Mouse (Mus musculus) frontal cortex, postnatal 10 days (tissue): ENCODE measurements around the gene Pdzd2.
A peak's percentile ranks its signal among the peaks of the same experiment; 100 is the strongest.

ENCODE experiments used
- DNase-seq, 2 experiments: peaks; one replicate each; pipeline ENCODE4 v3.0.0; 2022; ENCODE audit warnings: low spot score in 2 of 2, mixed read lengths in 1 of 2

Pdzd2 gene

GRCm38 (mm10) chr15:12739277-12740247 lies at the start of gene Pdzd2:
Pdzd2 (minus strand) TSS chr15:12739924.
- peak; percentile 97 to 98 for DNase-seq

GRCm38 (mm10) chr15:12789406-12789867 lies 49.7 kb upstream of the Pdzd2 start:
- no peak for DNase-seq

DNA sequence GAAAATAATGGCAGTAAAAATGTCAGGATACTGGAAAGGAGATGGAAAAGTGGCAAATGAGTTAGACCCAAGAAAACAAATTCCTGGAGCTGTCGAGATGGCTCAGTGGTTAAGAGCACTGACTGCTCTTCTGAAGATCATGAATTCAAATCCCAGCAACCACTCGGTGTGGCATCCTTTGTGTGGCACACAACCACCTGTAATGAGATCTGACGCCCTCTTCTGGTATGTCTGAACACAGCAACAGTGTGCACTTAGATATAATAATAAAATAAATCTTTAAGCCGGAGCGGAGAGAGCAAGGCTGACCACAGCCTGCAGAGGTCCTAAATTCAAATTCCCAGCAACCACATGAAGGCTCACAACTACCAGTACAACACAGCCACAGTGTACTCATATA lies 48.8 kb upstream of the Pdzd2 start:
- no peak for DNase-seq

DNA sequence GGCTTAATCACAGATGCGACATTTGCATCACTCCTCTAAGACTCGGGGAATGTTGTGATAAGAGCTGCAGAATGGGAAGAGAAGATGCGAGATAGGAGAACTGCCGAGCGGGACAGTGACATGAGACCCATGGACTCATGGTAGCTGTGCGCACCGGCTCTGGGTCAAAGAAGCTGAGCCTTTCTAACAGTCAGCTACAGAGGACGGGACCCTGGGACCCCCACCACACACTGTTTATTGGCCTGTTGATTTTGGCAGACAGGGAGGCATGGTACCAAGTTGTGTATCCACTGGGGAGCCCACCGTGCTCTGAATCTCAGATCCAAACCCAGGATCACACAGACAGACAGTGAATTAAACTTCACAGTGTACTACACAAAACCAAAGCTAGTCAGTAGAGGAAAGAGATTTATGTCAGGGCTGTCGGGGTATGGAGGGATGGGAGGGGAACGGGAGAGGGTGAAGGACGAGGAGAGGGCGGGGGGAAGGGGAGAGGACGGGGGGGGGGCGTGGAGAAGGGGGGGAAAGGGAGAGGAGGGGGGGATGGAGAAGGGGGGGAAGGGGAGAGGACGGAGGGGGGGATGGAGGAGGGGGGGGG lies 42.1 kb upstream of the Pdzd2 start:
- DNase-seq, result no peak

GRCm38 (mm10) chr15:12781296-12781695 lies 41.6 kb upstream of the Pdzd2 start:
- DNase-seq, result no peak

DNA sequence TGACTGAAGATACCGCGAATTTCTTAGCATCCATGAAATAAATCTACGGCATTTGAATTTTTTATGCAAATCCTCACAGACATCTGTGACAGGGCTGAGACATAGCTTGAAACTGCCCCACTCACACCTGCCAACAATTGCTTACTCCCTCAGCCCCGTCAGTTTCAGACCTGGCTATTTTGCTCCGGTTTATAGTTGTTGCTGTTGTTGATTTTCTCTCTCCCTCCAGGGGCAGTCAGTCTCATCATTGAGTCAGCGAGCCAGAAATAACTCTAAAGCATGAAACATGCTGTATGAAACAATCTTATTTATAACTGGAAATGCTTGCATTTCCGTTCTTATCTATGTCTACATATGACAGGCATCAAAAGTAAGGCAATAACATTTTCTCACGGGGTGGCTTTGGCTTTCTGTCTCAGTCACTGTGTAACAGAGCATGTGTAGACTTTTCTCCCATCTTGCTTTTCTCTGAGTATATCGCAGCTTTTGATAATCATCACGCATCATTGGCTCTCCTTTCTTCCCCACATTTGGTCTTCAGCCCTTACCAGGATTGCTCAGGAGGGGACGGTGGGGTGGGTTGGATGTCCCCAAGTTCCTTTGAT lies 34.5 kb upstream of the Pdzd2 start:
- DNase-seq, result no peak

DNA sequence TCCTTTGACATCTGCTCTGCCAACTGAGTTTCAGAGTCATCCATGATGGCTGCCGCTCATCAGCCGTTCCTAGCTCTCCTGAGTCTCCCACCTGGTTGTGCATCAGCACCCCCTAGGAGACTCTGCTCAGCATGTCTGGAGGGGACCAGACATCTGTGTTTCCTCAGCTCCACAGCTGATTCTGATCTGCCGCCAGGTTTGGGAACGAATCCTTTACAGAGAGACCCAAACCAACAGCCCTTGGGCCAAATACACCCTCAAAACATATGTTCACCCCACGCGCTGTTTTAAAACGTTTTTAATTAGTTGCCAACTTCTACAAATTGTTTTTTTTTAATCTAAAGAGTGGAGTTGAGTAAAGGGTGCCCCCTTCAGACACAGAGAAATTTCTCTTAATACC lies 31.2 kb upstream of the Pdzd2 start:
- peak; percentile 22 to 39 for DNase-seq

- DNase-seq, result no peak
These were observed 27.1 kb upstream of the Pdzd2 start for GRCm38 (mm10) chr15:12766848-12767247.

DNA sequence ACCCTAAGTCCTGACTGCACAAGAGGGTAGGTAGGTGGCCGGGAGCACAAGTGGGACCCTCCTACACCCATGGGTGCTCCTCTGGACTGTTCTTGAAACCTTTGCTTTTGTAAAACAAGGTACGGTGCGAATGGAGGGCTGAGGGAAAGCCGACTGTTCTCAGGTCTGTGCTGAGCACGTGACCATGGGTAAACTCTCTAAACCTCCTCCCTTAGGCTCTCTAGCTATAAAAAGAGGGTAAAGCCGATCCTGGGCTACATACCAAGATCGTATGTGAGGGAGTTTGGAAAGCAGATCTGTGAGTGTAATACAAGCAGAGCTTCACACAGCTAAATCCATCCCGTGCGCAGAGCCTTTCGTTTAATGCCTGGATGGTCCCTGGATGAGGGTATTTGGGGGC lies 23.4 kb upstream of the Pdzd2 start:
- no peak for DNase-seq

GRCm38 (mm10) chr15:12762258-12762913 lies 22.7 kb upstream of the Pdzd2 start:
- DNase-seq, result no peak

GRCm38 (mm10) chr15:12760747-12761146 lies 21.0 kb upstream of the Pdzd2 start:
- no peak for DNase-seq

DNA sequence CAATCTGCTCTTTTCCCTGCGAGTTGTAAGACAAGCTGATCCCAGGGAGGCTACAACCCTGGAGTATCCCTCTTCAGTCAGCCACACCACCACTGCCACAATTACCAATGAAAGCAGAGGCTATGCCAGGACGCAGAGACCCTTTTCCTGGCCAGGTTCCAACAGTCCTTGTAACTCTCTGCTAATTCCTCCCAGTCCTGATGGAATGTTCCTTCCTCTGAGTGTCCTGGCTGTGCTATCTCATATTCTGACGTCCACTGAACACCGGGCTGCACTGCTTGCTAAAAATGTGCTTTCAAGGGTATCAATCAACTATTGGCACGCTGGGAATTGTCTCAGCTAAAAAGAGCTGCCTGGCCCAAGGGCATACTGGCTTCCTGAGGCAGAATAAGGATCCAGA lies 18.7 kb upstream of the Pdzd2 start:
- no peak for DNase-seq

DNA sequence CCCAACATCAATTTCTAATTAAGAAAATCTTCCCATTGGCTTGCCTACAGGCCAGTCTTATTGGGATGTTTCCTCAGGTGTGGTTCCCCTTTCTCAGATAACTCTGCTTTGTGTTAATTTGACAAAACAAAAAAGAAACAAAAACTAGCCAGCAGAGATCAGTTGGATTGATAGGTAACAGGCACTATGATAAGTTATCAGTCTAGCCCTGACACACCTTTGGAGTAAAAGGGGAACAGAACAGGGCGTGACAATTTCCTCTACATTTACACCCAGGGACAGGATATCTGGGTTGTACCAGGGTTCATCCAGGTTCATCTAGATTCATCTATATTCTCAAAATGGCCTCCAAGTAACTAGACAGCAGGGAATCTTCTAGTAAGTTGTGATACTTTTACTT lies 18.0 kb upstream of the Pdzd2 start:
- no peak for DNase-seq

GRCm38 (mm10) chr15:12753201-12753600 lies 13.5 kb upstream of the Pdzd2 start:
- DNase-seq, result no peak

GRCm38 (mm10) chr15:12750963-12751362 lies 11.2 kb upstream of the Pdzd2 start:
- no peak for DNase-seq

DNA sequence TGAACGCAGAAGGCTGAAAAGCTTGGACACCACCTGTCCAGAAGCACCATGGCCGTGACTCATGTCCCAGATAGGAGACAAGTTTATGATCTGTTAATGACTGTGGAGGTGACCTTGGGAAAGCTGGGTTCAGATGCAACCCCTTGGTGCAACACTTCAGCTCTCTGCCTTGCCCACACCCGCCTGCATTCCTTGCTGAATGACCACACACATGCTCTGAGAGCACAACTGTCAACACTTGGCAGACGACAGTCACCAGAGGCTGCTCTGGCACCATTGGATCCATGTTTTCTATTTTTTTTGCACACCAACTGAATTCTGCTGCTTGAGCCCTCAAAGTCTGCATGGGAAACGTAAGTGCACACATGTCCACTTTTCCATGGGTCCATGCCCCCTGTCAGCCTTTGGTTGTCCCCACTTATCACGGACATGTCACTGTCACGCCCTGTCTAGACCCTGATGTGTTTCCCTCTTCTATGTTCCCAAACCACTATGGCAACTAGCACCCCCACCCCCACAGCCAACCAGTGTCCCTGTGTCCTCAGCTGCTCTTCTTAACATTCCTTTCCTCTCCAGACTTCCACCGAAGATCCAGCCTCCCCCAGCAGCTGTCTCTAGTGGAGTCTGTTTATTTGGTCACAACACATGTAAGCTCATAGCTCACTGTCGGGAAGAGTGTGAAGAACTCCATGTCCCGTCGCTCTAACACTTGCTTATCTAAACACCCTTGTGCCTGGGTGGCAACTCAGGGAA lies 10.0 kb upstream of the Pdzd2 start:
- no peak for DNase-seq

DNA sequence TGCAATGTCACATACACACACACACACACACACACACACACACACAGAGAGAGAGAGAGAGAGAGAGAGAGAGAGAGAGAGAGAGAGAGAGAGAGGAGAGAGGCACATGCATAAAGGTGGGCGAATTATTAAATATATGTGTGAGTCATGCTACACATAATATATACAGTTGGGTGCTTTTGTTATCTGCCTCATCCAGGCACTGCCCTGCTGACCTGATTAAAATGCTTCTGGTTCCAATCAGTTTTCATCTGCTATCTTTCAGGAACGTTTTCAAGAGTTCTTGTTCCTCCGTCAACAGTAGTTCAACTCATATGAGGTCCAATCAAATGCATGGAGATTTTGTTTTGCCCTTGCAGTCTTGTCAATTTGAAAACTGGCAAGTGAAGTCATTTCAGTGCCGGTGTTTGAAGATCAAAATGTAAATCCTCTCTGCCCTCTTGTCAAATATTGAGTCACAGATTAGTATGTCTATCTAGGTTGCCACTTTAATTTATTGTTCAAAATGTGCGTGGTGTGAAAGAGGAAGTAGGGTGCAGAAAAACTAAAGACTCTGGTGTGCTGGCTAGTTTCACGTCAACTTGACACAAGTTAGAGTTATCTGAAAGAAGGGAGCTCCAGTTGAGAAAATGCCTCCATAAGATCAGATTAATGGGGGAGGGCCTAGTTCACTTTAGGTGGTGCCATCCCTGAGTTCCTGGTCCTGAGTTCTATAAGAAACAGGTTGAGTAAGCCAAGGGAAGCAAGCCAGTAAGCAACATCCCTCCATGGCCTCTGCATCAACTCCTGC lies 2.6 kb upstream of the Pdzd2 start:
- no peak for DNase-seq

DNA sequence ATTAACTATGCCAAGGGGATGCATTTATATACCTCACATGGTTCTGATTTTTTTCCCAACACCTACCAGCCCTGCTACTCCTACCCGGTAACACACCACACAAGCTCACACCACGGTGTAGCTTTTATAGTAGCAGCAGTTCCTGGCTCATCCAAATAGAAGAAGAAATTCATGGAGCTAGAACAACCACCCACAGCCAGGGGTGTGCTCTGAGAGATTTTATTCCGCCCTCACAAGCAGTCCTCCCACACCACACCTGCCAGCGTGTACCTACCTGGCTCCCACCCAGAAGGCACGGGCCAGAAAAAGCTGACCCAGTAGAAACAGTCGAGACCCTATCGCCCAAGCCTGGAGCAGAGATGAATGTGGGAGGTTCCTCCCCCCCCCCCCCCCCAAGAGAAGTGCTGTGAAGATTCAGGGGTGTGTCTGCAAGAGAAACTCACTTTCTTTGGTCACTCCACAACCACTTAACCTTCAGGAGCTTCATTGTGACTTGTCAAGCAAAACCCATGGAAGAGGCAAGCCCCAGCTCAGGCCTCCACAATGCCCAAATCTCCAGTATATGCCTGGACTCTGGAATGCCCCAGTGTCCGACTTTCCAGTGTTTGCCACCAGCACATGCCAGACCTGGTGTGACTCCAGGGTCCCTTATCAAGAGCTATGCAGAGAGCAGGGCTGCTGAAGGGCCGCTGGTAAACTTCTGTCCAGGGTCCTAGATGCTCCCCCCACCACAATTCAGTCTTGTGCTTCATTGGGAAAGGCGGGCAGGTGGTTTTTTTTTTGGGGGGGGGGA lies 1.2 kb downstream of the Pdzd2 start:
- DNase-seq, result peak; percentile 25

- DNase-seq, result no peak
These were observed 4.5 kb downstream of the Pdzd2 start for GRCm38 (mm10) chr15:12735208-12735607.

DNA sequence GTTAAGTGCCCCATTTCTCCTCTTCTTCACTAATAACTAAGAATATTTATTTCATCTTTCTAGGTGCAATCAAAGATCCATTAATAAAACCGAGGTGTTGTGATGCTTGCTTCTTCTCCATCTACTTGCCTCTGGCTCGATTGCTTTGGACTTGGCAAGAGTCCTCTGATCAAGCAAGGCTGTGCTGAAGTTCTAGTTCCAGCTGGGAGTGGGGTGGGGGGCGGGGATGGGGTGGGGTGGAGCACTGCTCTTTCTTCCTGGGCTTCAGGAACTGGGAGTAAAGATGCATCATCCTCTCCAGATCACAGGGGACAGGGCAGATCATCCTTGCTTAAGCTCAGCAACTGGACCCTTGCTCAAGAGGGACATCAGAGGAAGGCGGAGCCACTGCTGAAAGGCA lies 5.5 kb downstream of the Pdzd2 start:
- DNase-seq, result no peak
